Mouse (Mus musculus) frontal cortex, adult (tissue): ENCODE data around the gene Fut11.
"Not testable (repeated sequence)": the region's sequence is repeated elsewhere in the genome, so short reads cannot be mapped to it uniquely, and the experiment has no call there.

Source experiments
- ATAC-seq: cut with Nextera tagmentation; 2 replicates; pipeline ENCODE4 v1.9.2; 2017; ENCODE audit warnings: mild to moderate bottlenecking, moderate library complexity, mixed read lengths; ENCODE audit not compliant: low TSS enrichment

Gene Fut11

GRCm38 (mm10) chr14:20674064-20674833 is 20.5 kb upstream of the Fut11 start, which contains the start of gene Sec24c:
Sec24c (plus strand) TSS chr14:20674308.
- ATAC-seq: peak; percentile 95

GRCm38 (mm10) chr14:20677906-20678305 is 16.9 kb upstream of the Fut11 start:
- ATAC-seq: no peak

DNA sequence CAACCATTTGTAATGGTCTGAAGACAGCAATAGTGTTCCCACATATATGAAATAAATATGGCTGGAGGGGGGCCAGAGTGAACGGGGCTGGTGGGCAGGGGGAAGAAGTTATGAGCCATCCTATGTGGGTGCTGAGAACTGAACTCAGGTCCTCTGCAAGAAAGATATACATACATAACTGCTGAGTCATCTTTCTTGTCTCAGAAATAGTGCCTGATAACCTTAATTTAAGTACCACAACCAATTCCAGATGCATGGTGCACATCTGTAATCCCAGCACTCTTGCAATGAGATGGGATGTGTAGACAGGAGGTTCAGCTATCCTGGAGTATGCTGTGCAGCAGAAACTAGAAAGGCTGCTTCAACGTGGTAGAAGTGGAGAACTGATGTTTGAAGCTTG is 13.0 kb upstream of the Fut11 start:
- ATAC-seq: no peak

DNA sequence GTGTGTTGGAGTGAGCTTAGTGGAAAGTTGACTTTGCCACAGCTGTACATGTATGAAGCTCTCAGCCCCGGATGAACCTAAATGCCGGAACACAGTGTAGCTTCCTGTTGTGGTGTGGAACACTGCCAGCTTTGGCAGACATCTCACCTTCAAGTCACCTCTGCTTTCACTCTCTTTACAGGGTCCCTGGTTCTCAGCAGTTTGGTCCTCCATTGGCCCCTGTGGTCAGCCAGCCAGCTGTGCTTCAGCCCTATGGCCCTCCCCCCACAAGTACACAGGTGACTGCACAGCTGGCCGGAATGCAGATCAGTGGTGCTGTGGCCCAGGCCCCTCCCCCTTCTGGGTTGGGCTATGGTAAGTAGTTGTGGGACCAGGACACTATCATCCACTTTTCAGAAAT is 12.3 kb upstream of the Fut11 start:
- ATAC-seq: no peak

GRCm38 (mm10) chr14:20686576-20686975 is 8.2 kb upstream of the Fut11 start:
- peak; percentile 82 for ATAC-seq

GRCm38 (mm10) chr14:20689009-20689408 is 5.8 kb upstream of the Fut11 start:
- ATAC-seq: no peak

GRCm38 (mm10) chr14:20691772-20692171 is 3.0 kb upstream of the Fut11 start:
- no peak for ATAC-seq

DNA sequence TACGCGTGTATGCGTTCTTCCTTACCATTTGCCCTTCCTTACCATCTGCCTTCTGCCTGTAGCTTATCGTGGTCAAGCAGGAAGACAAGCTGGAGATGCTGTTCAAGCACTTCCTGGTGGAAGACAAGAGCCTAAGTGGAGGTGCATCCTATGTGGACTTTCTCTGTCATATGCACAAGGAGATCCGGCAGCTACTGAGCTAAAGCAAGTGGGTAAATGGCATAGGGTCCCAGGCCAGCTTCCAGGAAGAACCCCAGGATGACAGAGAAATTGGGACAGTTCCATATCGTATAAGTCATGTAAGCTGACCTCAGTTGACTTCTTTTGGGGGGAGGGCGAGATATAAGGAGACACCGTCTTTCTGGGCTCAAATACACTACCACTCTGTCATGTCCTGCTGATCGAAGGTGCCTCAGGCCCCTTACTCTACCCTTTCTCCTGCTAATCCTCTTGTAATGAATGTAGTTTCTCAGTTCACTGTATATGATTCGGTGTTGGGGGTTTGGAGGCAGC is 1.1 kb upstream of the Fut11 start:
- no peak for ATAC-seq

- ATAC-seq: peak; percentile 3; the same call in 1 of the 2 replicates
These were observed 434 bp upstream of the Fut11 start for GRCm38 (mm10) chr14:20694185-20694883.

DNA sequence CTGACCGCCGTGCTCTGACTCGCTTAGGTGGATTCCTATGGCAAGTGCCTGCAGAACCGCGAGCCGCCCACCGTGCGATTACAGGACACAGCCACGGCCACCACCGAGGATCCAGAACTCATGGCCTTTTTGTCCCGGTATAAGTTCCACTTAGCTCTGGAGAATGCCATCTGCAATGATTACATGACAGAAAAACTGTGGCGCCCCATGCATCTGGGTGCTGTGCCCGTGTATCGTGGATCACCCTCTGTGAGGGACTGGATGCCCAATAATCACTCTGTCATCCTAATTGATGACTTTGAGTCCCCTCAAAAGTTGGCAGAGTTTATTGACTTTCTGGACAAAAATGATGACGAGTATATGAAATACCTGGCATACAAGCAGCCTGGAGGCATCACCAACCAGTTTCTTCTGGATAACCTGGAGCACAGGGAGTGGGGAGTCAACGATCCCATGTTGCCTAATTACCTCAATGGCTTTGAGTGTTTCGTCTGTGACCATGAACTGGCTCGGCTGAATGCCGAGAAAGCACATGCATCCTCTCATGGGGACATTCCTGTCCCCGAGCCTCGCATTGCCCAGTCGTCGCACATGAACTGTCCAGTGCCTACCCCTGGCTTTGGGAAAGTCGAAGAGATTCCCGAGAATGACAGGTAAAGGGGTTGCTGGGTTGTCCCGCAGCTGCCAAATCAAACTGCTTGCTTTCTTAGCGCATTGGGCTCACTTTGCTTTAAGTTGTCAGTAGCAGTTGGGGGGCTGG is 1.2 kb downstream of the Fut11 start:
- no peak for ATAC-seq

DNA sequence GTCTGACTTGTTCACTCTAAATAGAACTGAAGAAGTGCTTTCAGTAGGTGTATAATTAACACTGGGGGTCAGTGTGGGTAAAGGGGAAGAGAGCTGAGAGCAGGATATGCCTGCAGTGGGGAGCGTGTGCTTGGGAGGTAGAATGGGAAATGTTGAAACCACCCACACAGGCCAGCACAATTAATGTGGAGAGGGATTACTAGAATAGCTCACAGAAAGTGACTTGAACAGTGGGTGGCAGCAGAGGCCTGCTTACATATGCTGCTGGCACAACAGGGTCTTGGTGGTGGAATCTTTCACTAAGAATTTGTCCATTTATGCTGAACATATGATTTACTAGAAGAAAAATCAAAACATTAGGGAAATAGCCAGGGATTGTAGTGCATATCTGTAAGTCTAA is 2.2 kb downstream of the Fut11 start:
- ATAC-seq: peak; percentile 62

DNA sequence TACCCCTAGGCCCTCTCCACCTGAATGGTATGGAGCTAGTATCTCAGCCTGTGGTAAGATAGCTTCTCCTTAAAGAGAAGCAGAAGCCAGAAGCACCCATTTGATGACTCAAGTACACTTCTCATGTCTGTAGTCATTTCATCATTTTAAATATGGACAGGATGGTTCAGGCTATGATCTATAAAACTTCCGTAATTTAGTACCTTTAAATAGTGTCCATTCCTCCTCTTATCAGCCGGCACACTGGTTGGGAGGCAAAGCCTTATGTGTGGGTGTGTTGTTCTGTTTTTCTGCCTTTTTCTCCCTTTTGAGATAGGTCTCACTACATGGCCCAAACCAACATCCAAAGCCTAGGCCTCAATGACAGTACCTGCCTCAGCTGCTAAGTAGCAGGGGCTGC is 3.7 kb downstream of the Fut11 start:
- no peak for ATAC-seq

- ATAC-seq: no peak
These were observed 5.6 kb downstream of the Fut11 start for GRCm38 (mm10) chr14:20700362-20700761.

DNA sequence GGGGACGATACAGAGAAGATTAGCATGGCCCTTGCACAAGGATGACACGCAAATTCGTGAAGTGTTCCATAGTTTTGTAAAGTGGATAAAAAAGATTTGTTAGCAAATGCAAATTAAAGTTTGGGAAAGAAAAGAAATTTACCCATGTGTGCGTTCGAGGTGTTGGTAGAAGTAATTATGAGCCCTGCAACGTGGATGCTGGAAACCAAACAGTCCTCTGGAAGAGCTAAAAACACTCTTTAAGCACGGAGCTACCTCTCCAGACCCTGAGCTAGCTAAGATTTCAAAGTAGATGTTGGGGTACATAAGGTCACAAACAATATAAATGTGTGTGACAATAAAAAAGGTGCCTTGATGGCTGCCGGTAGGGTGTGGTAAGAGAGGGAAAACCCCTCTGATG is 6.8 kb downstream of the Fut11 start:
- ATAC-seq: no peak

- no peak for ATAC-seq
These were observed 7.5 kb downstream of the Fut11 start for GRCm38 (mm10) chr14:20702096-20702740.

DNA sequence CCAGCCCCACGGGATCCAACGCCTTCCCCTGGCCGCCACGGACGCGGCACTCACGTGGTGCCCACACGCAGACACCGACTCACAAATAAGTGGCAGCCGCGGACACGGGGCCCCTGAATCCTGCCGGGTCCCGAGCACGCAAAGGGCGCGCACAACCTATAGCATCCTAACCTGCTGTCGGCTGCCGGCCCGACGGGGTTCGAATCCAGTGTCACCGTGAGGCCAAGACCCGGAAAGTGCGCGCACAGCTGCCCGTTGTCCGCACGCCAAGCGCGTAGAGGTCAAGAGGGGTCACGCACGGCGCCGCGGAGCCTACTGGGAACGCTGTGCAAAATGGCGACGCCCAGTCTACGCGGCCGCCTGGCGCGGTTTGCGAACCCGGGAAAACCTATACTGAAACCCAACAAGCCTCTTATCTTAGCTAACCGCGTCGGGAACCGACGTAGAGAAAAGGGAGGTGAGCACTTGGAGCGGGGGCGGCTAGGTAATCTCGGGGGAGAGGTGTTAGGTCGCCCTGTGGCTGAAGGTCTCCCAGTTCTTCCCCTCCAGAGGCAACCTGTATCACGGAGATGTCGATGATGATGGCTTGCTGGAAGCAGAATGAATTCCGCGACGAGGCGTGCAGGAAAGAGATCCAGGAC is 8.1 kb downstream of the Fut11 start, which contains the start of gene Chchd1:
Chchd1 (plus strand) TSS at position 266 of the 641 bp plus-strand sequence.
- ATAC-seq: peak; percentile 56

DNA sequence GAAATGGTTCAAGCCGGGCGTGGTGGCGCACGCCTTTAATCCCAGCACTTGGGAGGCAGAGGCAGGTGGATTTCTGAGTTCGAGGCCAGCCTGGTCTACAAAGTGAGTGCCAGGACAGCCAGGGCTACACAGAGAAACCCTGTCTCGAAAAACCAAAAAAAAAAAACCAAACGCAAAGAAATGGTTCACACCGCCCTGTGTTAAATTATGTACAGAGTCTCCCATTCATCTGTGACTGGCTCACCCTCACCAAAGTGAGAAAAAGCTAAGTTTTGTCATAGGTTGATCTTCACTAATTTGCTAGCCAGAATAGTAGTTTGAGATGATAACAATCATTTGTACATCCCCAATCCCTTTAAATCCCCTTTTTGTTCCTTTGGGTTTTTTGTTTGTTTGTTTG is 8.7 kb downstream of the Fut11 start:
- ATAC-seq: not testable (repeated sequence)

DNA sequence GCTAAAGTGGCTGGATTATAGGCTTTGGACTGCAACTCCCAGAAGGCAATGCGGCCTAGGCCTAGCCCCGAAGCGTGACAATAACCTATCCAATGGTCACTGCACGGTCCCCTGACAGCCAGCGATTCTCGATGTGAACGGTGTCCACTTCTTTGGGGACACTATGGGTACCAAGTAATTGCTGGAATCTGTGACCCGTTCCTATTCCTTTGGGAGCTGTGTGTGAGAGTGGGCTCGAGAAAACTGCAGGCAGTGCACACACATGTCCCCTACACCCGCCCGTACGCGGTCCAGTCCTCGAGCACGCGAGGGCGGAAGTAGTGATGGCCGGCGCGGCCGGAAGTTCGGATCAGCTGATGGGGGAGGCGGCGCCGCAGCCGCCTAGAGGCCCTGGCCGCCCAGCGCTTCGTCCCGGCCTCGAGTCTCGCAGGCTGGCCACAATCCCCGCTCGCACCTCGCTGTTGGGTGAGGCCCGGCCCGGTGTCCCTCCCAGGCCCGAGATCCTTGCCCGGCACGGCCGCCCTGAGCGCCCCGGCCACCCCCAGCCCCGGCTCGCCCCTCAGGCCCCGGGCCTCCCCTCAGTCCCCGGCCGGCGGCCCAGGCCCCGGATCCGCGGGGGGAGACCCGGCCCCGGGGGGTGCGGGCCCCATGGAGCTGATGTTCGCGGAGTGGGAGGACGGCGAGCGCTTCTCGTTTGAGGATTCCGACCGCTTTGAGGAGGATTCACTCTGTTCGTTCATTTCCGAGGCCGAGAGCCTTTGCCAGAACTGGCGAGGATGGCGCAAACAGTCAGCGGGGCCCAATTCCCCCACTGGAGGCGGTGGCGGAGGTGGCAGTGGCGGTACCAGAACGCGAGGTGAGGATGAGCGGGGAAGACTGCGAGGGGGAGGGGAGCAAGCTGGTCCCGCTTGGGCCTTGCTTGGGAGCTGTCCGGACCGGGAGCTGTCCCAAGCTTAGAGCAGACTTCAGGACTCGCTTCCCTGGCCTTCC is 12.7 kb downstream of the Fut11 start, which contains the start of gene Zswim8:
Zswim8 (plus strand) TSS at position 352 of the 990 bp plus-strand sequence.
- peak; percentile 90 for ATAC-seq

GRCm38 (mm10) chr14:20708239-20708638 is 13.5 kb downstream of the Fut11 start:
- no peak for ATAC-seq

DNA sequence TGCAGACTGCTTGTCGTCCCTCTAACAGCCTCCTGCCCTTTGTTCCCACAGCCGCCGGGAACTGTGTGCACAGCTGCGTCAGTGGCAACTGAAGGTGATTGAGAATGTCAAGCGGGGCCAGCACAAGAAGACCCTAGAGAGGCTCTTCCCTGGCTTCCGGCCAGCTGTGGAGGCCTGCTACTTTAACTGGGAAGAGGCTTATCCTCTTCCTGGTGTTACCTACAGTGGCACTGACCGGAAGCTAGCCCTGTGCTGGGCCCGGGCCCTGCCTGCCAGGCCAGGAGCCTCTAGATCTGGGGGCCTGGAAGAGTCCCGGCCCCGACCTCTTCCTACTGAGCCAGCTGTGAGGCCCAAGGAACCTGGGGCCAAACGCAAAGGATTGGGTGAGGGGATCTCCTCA is 19.1 kb downstream of the Fut11 start:
- no peak for ATAC-seq
